Mouse (Mus musculus) embryonic facial prominence, embryonic 15.5 days (tissue): ENCODE measurements around the gene Gpn1. TPM values are rescaled to one million over a fixed set of nuclear protein-coding genes. Genes with fewer than 3 reads are reported as not detected.

Source experiments
- ATAC-seq: fragments of 200-750 bp; cut with Nextera tagmentation; 2 replicates; pipeline ENCODE4 v1.8.0; 2017; ENCODE audit warnings: low read depth, moderate TSS enrichment; ENCODE audit not compliant: insufficient number of reproducible peaks, low FRiP score, low TSS enrichment
- H3K27ac ChIP-seq: fragments of 300-500 bp; sonication (generic); replicated peaks from 2 replicates; pipeline ENCODE4 v1.5.1; 2015; ENCODE audit warnings: mild to moderate bottlenecking, inconsistent platforms
- H3K27me3 ChIP-seq: fragments of 300-500 bp; sonication (generic); 2 replicates; pipeline ENCODE4 v1.6.1; 2015; ENCODE audit warnings: inconsistent platforms
- H3K36me3 ChIP-seq: fragments of 300-500 bp; sonication (generic); 2 replicates; pipeline ENCODE4 v1.6.1; 2015; ENCODE audit warnings: mild to moderate bottlenecking, inconsistent platforms
- H3K4me1 ChIP-seq: fragments of 300-500 bp; sonication (generic); 2 replicates; pipeline ENCODE4 v1.6.1; 2015; ENCODE audit warnings: inconsistent platforms
- H3K4me2 ChIP-seq: fragments of 300-500 bp; sonication (generic); replicated peaks from 2 replicates; pipeline ENCODE4 v1.6.1; 2015; ENCODE audit warnings: mild to moderate bottlenecking, inconsistent platforms
- H3K4me3 ChIP-seq: fragments of 300-500 bp; sonication (generic); replicated peaks from 2 replicates; pipeline ENCODE4 v1.5.1; 2015; ENCODE audit warnings: mild to moderate bottlenecking, inconsistent platforms
- H3K9ac ChIP-seq: fragments of 300-500 bp; sonication (generic); 2 replicates; pipeline ENCODE4 v1.6.1; 2015; ENCODE audit warnings: inconsistent platforms
- H3K9me3 ChIP-seq: fragments of 300-500 bp; sonication (generic); replicated peaks from 2 replicates; pipeline ENCODE4 v1.6.1; 2016; ENCODE audit warnings: inconsistent platforms
- WGBS: fragments of 180-500 bp; shearing (Covaris S2); methylation state at CpG from one replicate; pipeline ENCODE4 v1.1.7; 2015; 5-methylcytosine and 5-hydroxymethylcytosine counted together
- polyA plus RNA-seq: library from polyadenylated mRNA; unstranded; fragments of >200 nt; fragmentation: Nextera tagmentation; extraction: Ambion mirVana; gene quantifications from 2 replicates; pipeline ENCODE4 v1.2.1, GENCODE M21; 2015

The Gpn1 gene
- polyA plus RNA-seq, result 53.7 and 56.9 TPM in 2 replicates

DNA sequence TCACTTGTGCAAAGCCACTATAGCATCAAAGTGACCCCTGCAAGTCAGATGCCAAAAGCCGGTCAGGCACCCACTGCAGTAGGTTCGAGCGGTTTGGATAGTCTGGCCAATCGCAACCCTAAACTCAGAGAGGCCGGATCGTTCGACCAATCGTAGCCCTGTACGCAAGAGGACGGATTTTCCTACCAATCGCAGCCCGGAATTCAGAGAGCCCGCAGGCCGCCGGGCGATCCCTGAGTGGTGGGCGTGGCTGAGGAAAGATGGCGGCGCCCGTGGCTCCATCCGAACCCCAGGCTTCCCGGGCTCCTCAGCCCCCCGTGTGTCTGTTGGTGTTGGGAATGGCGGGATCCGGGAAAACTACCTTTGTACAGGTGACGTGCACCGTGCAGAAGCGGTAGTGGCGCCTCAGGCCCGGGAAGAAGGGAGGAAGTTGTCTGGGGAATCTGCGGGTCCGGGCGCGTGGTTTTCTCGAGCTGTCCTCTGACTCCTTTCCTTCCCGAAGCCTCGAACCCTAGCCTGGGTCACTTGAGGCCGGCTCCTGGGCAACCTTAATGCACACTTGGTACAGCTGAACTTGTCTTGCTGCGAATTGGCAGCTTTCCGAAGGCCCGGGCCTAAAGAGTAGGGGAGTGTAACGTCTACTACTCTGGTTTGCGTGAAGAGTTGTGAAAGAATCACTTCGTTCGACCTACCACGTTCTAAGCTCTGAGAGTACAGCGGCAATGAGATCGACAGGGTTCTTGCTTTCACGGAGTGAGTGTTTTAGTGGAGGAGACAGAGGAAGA is at the start of gene Gpn1:
Gene Gpn1, plus strand, starts transcription at position 229 of the 785 bp plus-strand sequence.
- peak; percentile 99 for ATAC-seq
- Histone ChIP-seq H3K9me3 (no peaks in the 10 kb centered on the region), H3K4me2 (peak within 1 kb of the TSS; percentile 63), H3K9ac (peak within 1 kb of the TSS; percentile 57), H3K27me3 (no peaks in the 10 kb centered on the region), H3K4me1 (peaks cover 10% of the 10 kb centered on the region), H3K36me3 (peaks cover 32% of the 10 kb centered on the region), H3K4me3 (peak within 1 kb of the TSS; percentile 83), H3K27ac (no peak within 1 kb of the TSS)
- under 1% methylated on average over 49 of the region's 49 CpGs for WGBS

DNA sequence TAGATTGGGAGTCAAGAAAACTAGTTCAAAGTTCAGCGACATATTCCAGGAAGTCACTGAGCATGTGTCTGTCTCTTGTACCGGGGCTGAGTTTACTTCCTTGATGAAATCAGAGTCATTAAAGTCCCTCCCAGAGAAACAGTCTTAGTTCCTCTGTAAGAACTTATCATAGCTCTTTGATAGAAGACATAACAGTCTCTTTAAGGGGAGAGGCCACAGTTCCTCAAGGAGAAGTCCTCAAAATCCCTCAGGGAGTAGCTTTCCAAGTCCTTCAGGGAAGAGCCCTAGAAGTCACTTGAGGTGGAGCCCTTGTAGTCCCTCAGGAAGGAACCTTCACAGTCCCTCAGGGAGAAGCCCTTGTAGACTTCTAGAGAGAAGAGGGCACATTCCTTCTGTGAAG is 43.2 kb upstream of the Gpn1 start:
- Histone ChIP-seq H3K4me2 (no peak overlapping the region), H3K36me3 (no peaks in the 10 kb centered on the region), H3K4me1 (peaks cover 14% of the 10 kb centered on the region), H3K9ac (no peak overlapping the region), H3K9me3 (no peaks in the 10 kb centered on the region), H3K27me3 (no peaks in the 10 kb centered on the region), H3K27ac (no peak overlapping the region), H3K4me3 (no peak overlapping the region)
- WGBS, result 89% methylated on average over 2 of the region's 2 CpGs
- no peak for ATAC-seq

DNA sequence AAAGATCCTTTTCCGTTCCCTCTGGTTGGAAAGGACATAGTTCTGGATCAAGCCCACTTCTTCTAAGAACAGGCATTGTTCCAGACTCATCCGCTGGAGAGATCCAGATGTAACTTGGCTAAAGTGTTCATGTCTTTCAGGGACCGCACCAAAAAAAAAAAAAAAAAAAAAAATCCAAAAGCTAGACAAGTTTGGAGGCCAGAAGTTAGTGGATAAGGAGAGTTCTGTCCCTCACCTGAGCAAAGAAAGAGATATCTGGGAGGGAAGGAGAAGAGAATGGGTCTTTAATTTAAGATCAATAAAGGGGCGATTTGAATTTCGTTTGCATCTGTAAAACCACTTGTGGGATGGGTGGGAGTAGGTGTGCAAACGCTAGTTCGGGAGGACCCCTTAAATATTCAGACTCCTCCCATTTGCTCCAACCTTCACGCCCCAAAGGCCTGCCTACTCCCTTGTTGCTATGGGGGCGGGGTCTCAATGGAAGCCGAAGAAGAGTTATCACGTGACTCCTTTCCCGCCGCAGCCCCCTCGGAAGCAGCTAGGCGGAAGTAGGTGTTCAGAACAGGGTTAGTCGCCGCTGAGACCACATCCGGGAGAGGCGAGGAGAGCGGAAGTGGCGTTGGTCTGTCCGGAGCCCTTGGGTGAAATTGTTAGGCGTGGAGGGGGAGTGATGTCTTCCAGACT is 42.5 kb upstream of the Gpn1 start, which contains the start of gene Zfp512:
Gene Zfp512, plus strand, starts transcription at position 554 of the 684 bp plus-strand sequence.
- Histone ChIP-seq H3K9ac (peak within 1 kb of the TSS; percentile 42; the same call in 1 of the 2 replicates), H3K36me3 (no peaks in the 10 kb centered on the region), H3K4me1 (peaks cover 14% of the 10 kb centered on the region), H3K27ac (peak within 1 kb of the TSS; percentile 66; the same call in 1 of the 2 replicates), H3K27me3 (no peaks in the 10 kb centered on the region), H3K9me3 (no peaks in the 10 kb centered on the region), H3K4me2 (peak within 1 kb of the TSS; percentile 77), H3K4me3 (peak within 1 kb of the TSS; percentile 59)
- ATAC-seq, result peak; percentile 98
- WGBS, result 5% methylated on average over 23 of the region's 23 CpGs

GRCm38 (mm10) chr5:31452562-31452878 is 42.0 kb upstream of the Gpn1 start:
- Histone ChIP-seq H3K4me3 (peak overlapping the region; percentile 59), H3K36me3 (no peaks in the 10 kb centered on the region), H3K9ac (peak overlapping the region; percentile 29; the same call in 1 of the 2 replicates), H3K27me3 (no peaks in the 10 kb centered on the region), H3K27ac (peak overlapping the region; percentile 66; the same call in 1 of the 2 replicates), H3K9me3 (no peaks in the 10 kb centered on the region), H3K4me2 (peak overlapping the region; percentile 77), H3K4me1 (peaks cover 14% of the 10 kb centered on the region)
- ATAC-seq, result no peak
- WGBS, result under 1% methylated on average over 11 of the region's 11 CpGs

DNA sequence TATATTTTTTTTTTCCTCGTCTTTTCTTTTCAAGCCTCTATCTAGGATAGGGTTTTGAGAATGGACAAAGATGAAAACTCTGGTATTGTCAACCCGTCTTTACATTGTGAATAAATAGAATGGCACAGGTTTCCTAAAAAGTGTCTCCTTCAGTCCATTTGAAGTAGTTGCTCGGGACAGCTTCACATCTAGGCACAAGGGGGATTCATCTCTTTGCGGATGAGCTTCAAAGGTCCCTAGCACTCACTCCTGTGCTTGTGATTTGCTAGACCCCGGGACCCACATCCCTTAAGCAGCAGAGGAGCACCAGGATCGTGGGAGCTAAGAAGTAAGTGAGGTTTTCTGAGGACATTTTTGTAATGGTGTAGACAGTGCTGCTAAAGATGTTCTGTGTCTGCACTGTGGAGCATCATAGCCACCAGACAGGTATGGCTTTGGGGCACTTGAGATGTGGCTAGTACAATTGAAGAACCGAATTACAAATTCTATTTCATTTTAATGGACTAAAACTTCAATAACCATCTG is 41.6 kb upstream of the Gpn1 start:
- no peaks in the 10 kb centered on the region for H3K36me3 ChIP-seq
- 13% methylated on average over 7 of the region's 7 CpGs for WGBS
- H3K4me2 ChIP-seq, result peak overlapping the region; percentile 77
- H3K4me1 ChIP-seq, result peaks cover 14% of the 10 kb centered on the region
- H3K9ac ChIP-seq, result peak overlapping the region; percentile 42; the same call in 1 of the 2 replicates
- no peaks in the 10 kb centered on the region for H3K9me3 ChIP-seq
- H3K27me3 ChIP-seq, result no peaks in the 10 kb centered on the region
- 0 out of 2 replicates have a peak overlapping the region, but pooled peaks have one; percentile 22 for H3K27ac ChIP-seq
- ATAC-seq, result no peak
- peak overlapping the region; percentile 59 for H3K4me3 ChIP-seq

DNA sequence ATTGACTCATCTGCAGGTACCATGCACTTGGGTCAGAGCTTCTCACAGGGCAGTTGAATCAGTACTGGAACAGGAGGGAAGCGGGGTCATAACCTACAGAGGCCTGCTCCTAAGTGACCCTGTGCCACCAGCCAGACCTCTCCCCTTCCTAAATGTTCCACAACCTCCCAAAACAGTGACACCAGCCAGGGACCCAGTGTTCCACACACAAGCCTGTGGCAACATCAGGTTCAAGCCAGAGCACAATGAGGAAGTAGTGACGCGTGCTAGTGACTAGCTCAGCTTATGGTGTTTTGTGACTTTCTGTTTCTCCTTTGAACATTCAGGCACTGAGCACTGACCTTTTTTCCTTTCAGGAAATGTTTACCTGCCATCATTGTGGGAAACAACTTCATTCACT is 26.7 kb upstream of the Gpn1 start:
- Histone ChIP-seq H3K9me3 (no peaks in the 10 kb centered on the region), H3K4me3 (no peak overlapping the region), H3K36me3 (peaks cover 65% of the 10 kb centered on the region), H3K4me1 (no peaks in the 10 kb centered on the region), H3K9ac (no peak overlapping the region), H3K27ac (no peak overlapping the region), H3K4me2 (no peak overlapping the region), H3K27me3 (no peaks in the 10 kb centered on the region)
- 95% methylated on average over 3 of the region's 3 CpGs for WGBS
- no peak for ATAC-seq

GRCm38 (mm10) chr5:31469711-31470110 is 24.8 kb upstream of the Gpn1 start:
- Histone ChIP-seq H3K36me3 (peaks cover 85% of the 10 kb centered on the region), H3K4me3 (no peak overlapping the region), H3K9ac (no peak overlapping the region), H3K27me3 (no peaks in the 10 kb centered on the region), H3K27ac (no peak overlapping the region; the same call in 1 of the 2 replicates), H3K9me3 (no peaks in the 10 kb centered on the region), H3K4me2 (no peak overlapping the region), H3K4me1 (no peaks in the 10 kb centered on the region)
- no peak for ATAC-seq
- 92% methylated on average over 6 of the region's 6 CpGs for WGBS

DNA sequence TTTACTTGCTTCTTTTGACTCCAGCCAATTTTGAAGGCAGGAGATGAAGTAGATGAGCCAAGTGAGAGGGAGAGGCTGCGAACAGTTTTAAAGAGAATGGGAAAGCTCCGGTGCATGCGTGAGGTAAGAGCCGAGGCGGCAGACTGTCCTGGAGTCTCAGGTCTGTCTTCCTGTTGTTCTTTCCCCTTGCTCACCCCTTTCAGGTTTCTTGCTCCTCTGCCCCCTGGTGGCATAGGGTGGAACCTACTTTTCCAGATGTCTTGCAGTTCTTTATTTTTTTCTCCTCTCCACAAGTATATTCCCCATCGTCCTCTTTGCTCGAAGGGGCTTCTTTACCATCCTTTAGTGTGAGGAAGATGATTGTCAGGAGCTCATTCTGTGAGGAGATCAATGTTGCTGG is 24.2 kb upstream of the Gpn1 start:
- 68% methylated on average over 7 of the region's 7 CpGs for WGBS
- no peak for ATAC-seq

DNA sequence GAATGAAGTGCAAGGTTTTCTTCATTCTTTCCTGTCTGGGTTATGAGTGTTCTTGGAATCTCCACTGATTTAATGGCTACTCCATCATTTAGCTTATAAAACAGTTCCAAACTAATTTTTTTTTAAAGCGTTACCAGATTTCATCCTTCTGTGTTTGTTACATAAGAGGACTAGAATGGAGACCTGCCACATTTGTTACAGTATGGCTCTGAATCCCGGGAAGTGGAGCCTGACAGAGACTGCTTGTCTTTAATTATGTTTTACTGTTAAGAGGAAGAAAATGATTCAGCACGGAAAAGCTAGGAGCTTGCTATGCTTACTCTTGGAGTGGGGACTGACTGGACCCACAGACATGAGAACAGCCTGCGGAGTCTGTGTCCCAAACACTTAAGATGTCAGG is 14.0 kb upstream of the Gpn1 start:
- no peak for ATAC-seq
- no peaks in the 10 kb centered on the region for H3K27me3 ChIP-seq
- H3K9ac ChIP-seq, result no peak overlapping the region
- H3K4me3 ChIP-seq, result no peak overlapping the region
- H3K4me2 ChIP-seq, result no peak overlapping the region
- peaks cover 74% of the 10 kb centered on the region for H3K36me3 ChIP-seq
- H3K9me3 ChIP-seq, result no peaks in the 10 kb centered on the region
- WGBS, result 92% methylated on average over 4 of the region's 4 CpGs
- H3K27ac ChIP-seq, result no peak overlapping the region
- no peaks in the 10 kb centered on the region for H3K4me1 ChIP-seq

More for the DNA sequence above, 24.2 kb upstream of the Gpn1 start:
- H3K27me3 ChIP-seq, result no peaks in the 10 kb centered on the region
- H3K9me3 ChIP-seq, result no peaks in the 10 kb centered on the region
- H3K4me3 ChIP-seq, result no peak overlapping the region
- H3K4me1 ChIP-seq, result no peaks in the 10 kb centered on the region
- no peak overlapping the region for H3K4me2 ChIP-seq
- no peak overlapping the region for H3K9ac ChIP-seq
- H3K27ac ChIP-seq, result no peak overlapping the region
- peaks cover 87% of the 10 kb centered on the region for H3K36me3 ChIP-seq

- WGBS, result 98% methylated on average over 3 of the region's 3 CpGs
- no peak within 1 kb of the TSS for H3K9ac ChIP-seq
- no peak within 1 kb of the TSS for H3K27ac ChIP-seq
- H3K4me3 ChIP-seq, result no peak within 1 kb of the TSS
- ATAC-seq, result no peak
- peaks cover 26% of the 10 kb centered on the region for H3K36me3 ChIP-seq
- H3K4me2 ChIP-seq, result no peak within 1 kb of the TSS
- H3K4me1 ChIP-seq, result no peaks in the 10 kb centered on the region
- H3K9me3 ChIP-seq, result no peaks in the 10 kb centered on the region
- no peaks in the 10 kb centered on the region for H3K27me3 ChIP-seq
Measured at GRCm38 (mm10) chr5:31485440-31485839, 9.1 kb upstream of the Gpn1 start, which contains the start of gene 4930548H24Rik. Gene 4930548H24Rik, plus strand, starts transcription at chr5:31485740.

GRCm38 (mm10) chr5:31487889-31488288 is 6.7 kb upstream of the Gpn1 start:
- 92% methylated on average over 3 of the region's 3 CpGs for WGBS
- Histone ChIP-seq H3K4me1 (no peaks in the 10 kb centered on the region), H3K27ac (no peak overlapping the region), H3K27me3 (no peaks in the 10 kb centered on the region), H3K36me3 (0 out of 2 replicates have a peak, but pooled peaks cover 6% of the 10 kb centered on the region), H3K4me3 (no peak overlapping the region), H3K9me3 (no peaks in the 10 kb centered on the region), H3K9ac (no peak overlapping the region), H3K4me2 (no peak overlapping the region)
- ATAC-seq, result no peak
